Mouse (Mus musculus) intestine, embryonic 16.5 days (tissue): ENCODE measurements around the gene Chfr. TPM values are rescaled to one million over a fixed set of nuclear protein-coding genes. Genes with fewer than 3 reads are reported as not detected.
"Not testable (repeated sequence)": the region's sequence is repeated elsewhere in the genome, so short reads cannot be mapped to it uniquely, and the experiment has no call there.

ENCODE experiments used
- ATAC-seq: fragments of 200-750 bp; cut with Nextera tagmentation; 2 replicates; pipeline ENCODE4 v1.8.0; 2017; ENCODE audit warnings: moderate TSS enrichment, moderate library complexity
- H3K27ac ChIP-seq: fragments of 300-500 bp; sonication (generic); 2 replicates; pipeline ENCODE4 v1.5.1; 2014; ENCODE audit warnings: mild to moderate bottlenecking, low read length
- H3K27me3 ChIP-seq: fragments of 300-500 bp; sonication (generic); replicated peaks from 2 replicates; pipeline ENCODE4 v1.6.1; 2014; ENCODE audit warnings: low read length, control low read depth, mixed read lengths; ENCODE audit not compliant: control insufficient read depth, insufficient read depth
- H3K36me3 ChIP-seq: fragments of 300-500 bp; sonication (generic); 2 replicates; pipeline ENCODE4 v1.6.1; 2014; ENCODE audit warnings: low read length, control low read depth; ENCODE audit not compliant: control insufficient read depth, insufficient read depth
- H3K4me1 ChIP-seq: fragments of 300-500 bp; sonication (generic); 2 replicates; pipeline ENCODE4 v1.6.1; 2014; ENCODE audit warnings: low read length, control low read depth, mixed read lengths; ENCODE audit not compliant: control insufficient read depth, insufficient read depth
- H3K4me2 ChIP-seq: fragments of 300-500 bp; sonication (generic); 2 replicates; pipeline ENCODE4 v1.6.1; 2014; ENCODE audit warnings: low read depth, low read length, control low read depth
- H3K4me3 ChIP-seq: fragments of 300-500 bp; sonication (generic); 2 replicates; pipeline ENCODE4 v1.5.1; 2014; ENCODE audit warnings: mild to moderate bottlenecking, low read length
- H3K9ac ChIP-seq: fragments of 300-500 bp; sonication (generic); 2 replicates; pipeline ENCODE4 v1.6.1; 2014; ENCODE audit warnings: low read depth, low read length
- H3K9me3 ChIP-seq: fragments of 300-500 bp; sonication (generic); 2 replicates; pipeline ENCODE4 v1.6.1; 2016; ENCODE audit warnings: low read length, control low read depth; ENCODE audit not compliant: control insufficient read depth
- WGBS: fragments of 180-500 bp; shearing (Covaris S2); extraction: QIAGEN DNeasy Blood & Tissue Kit; methylation state at CpG from one replicate; pipeline ENCODE4 v1.1.7; 2014; 5-methylcytosine and 5-hydroxymethylcytosine counted together
- polyA plus RNA-seq: library from polyadenylated mRNA; unstranded; fragments of >200 nt; fragmentation: Nextera tagmentation; extraction: Ambion mirVana; gene quantifications from 2 replicates; pipeline ENCODE4 v1.2.1, GENCODE M21; 2015

Chfr gene
- polyA plus RNA-seq, 1 experiment from 2014 or later: 35.6 TPM

GRCm38 (mm10) chr5:110107581-110108304 lies 27.9 kb upstream of the Chfr start, which contains the start of gene Gtpbp6:
Gtpbp6 (minus strand) TSS chr5:110108197.
- Histone ChIP-seq H3K4me3 (peak within 1 kb of the TSS; percentile 88), H3K4me2 (peak within 1 kb of the TSS; percentile 87), H3K27ac (peak within 1 kb of the TSS; percentile 99), H3K4me1 (peaks cover 6% of the 10 kb centered on the region; the same call in 1 of the 2 replicates), H3K9me3 (no peaks in the 10 kb centered on the region), H3K36me3 (peaks cover 37% of the 10 kb centered on the region), H3K9ac (peak within 1 kb of the TSS; percentile 96), H3K27me3 (no peaks in the 10 kb centered on the region)
- peak; percentile 92 for ATAC-seq
- WGBS: under 1% methylated on average over 71 of the region's 71 CpGs

GRCm38 (mm10) chr5:110108305-110108628 lies 27.4 kb upstream of the Chfr start:
- Histone ChIP-seq H3K4me3 (peak overlapping the region; percentile 88; the same call in 1 of the 2 replicates), H3K9ac (peak overlapping the region; percentile 96; the same call in 1 of the 2 replicates), H3K4me1 (peaks cover 6% of the 10 kb centered on the region; the same call in 1 of the 2 replicates), H3K36me3 (peaks cover 33% of the 10 kb centered on the region), H3K9me3 (no peaks in the 10 kb centered on the region), H3K27ac (peak overlapping the region; percentile 99), H3K27me3 (no peaks in the 10 kb centered on the region), H3K4me2 (peak overlapping the region; percentile 87)
- no peak for ATAC-seq
- 0% methylated on average over 7 of the region's 7 CpGs for WGBS

- H3K36me3 ChIP-seq: peaks cover 18% of the 10 kb centered on the region
- H3K4me2 ChIP-seq: peak within 1 kb of the TSS; percentile 60
- H3K4me3 ChIP-seq: peak within 1 kb of the TSS; percentile 53
- H3K9ac ChIP-seq: peak within 1 kb of the TSS; percentile 54
- peak within 1 kb of the TSS; percentile 71 for H3K27ac ChIP-seq
- peaks cover 6% of the 10 kb centered on the region; the same call in 1 of the 2 replicates for H3K4me1 ChIP-seq
- no peaks in the 10 kb centered on the region for H3K27me3 ChIP-seq
- ATAC-seq: peak; percentile 24
- WGBS: under 1% methylated on average over 12 of the region's 12 CpGs
- H3K9me3 ChIP-seq: no peaks in the 10 kb centered on the region
These were observed 25.6 kb upstream of the Chfr start, which contains the start of gene Zfp605 for GRCm38 (mm10) chr5:110109991-110110441. Zfp605 (plus strand) TSS chr5:110110092.

GRCm38 (mm10) chr5:110122380-110122779 lies 13.3 kb upstream of the Chfr start:
- H3K36me3 ChIP-seq, H3K9me3 ChIP-seq, H3K4me3 ChIP-seq, H3K4me2 ChIP-seq, ATAC-seq, H3K27ac ChIP-seq, H3K27me3 ChIP-seq, H3K9ac ChIP-seq, H3K4me1 ChIP-seq: not testable (repeated sequence)
- WGBS: 84% methylated on average over 3 of the region's 3 CpGs

- H3K27me3 ChIP-seq: no peaks in the 10 kb centered on the region
- H3K4me2 ChIP-seq: peak overlapping the region; percentile 85
- no peaks in the 10 kb centered on the region for H3K36me3 ChIP-seq
- peak overlapping the region; percentile 84 for H3K4me3 ChIP-seq
- 6% methylated on average over 18 of the region's 18 CpGs for WGBS
- no peaks in the 10 kb centered on the region for H3K4me1 ChIP-seq
- H3K9me3 ChIP-seq: no peaks in the 10 kb centered on the region
- ATAC-seq: peak; percentile 39
- H3K9ac ChIP-seq: peak overlapping the region; percentile 81
- peak overlapping the region; percentile 19; the same call in 1 of the 2 replicates for H3K27ac ChIP-seq
These were observed 434 bp downstream of the Chfr start for GRCm38 (mm10) chr5:110136087-110136464.

GRCm38 (mm10) chr5:110137816-110138215 lies 2.2 kb downstream of the Chfr start:
- no peak overlapping the region for H3K9ac ChIP-seq
- no peaks in the 10 kb centered on the region for H3K4me1 ChIP-seq
- no peaks in the 10 kb centered on the region for H3K9me3 ChIP-seq
- no peak overlapping the region for H3K27ac ChIP-seq
- no peak for ATAC-seq
- no peaks in the 10 kb centered on the region for H3K36me3 ChIP-seq
- H3K4me3 ChIP-seq: no peak overlapping the region
- 96% methylated on average over 3 of the region's 3 CpGs for WGBS
- no peaks in the 10 kb centered on the region for H3K27me3 ChIP-seq
- no peak overlapping the region for H3K4me2 ChIP-seq

GRCm38 (mm10) chr5:110139325-110139724 lies 3.7 kb downstream of the Chfr start:
- no peak overlapping the region for H3K4me3 ChIP-seq
- no peak overlapping the region for H3K4me2 ChIP-seq
- H3K9me3 ChIP-seq: no peaks in the 10 kb centered on the region
- H3K27ac ChIP-seq: no peak overlapping the region
- WGBS: 92% methylated on average over 3 of the region's 3 CpGs
- H3K36me3 ChIP-seq: 0 out of 2 replicates have a peak, but pooled peaks cover 2% of the 10 kb centered on the region
- H3K9ac ChIP-seq: no peak overlapping the region
- no peak for ATAC-seq
- no peaks in the 10 kb centered on the region for H3K4me1 ChIP-seq
- no peaks in the 10 kb centered on the region for H3K27me3 ChIP-seq

- no peak overlapping the region for H3K4me3 ChIP-seq
- 94% methylated on average over 7 of the region's 7 CpGs for whole genome bisulfite sequencing
- H3K4me1 ChIP-seq: no peaks in the 10 kb centered on the region
- no peak for ATAC-seq
- no peak overlapping the region for H3K9ac ChIP-seq
- no peaks in the 10 kb centered on the region for H3K27me3 ChIP-seq
- H3K9me3 ChIP-seq: no peaks in the 10 kb centered on the region
- H3K4me2 ChIP-seq: no peak overlapping the region
- H3K36me3 ChIP-seq: peaks cover 5% of the 10 kb centered on the region; the same call in 1 of the 2 replicates
- no peak overlapping the region for H3K27ac ChIP-seq
These were observed 4.8 kb downstream of the Chfr start for GRCm38 (mm10) chr5:110140424-110140823.

GRCm38 (mm10) chr5:110142309-110142708 lies 6.7 kb downstream of the Chfr start:
- H3K36me3 ChIP-seq: peaks cover 12% of the 10 kb centered on the region; the same call in 1 of the 2 replicates
- H3K27ac ChIP-seq: no peak overlapping the region
- H3K4me1 ChIP-seq: no peaks in the 10 kb centered on the region
- 90% methylated on average over 2 of the region's 2 CpGs for WGBS
- H3K4me3 ChIP-seq: no peak overlapping the region
- H3K9ac ChIP-seq: no peak overlapping the region
- no peaks in the 10 kb centered on the region for H3K27me3 ChIP-seq
- no peak for ATAC-seq
- no peak overlapping the region for H3K4me2 ChIP-seq
- H3K9me3 ChIP-seq: no peaks in the 10 kb centered on the region
